Mouse (Mus musculus) activated CD4-positive, CD25-positive, alpha-beta regulatory T cell (primary cell): ENCODE measurements around the gene Slc1a6. TPM values are rescaled to one million over a fixed set of nuclear protein-coding genes. Genes with fewer than 3 reads are reported as not detected.

ENCODE experiments used
- polyA plus RNA-seq, 2 experiments: library from polyadenylated mRNA; unstranded; fragments of 100-300 nt; shearing (Covaris generic); gene quantifications; one replicate each; pipeline ENCODE4 v1.2.1; 2017

The Slc1a6 gene
- under 1 TPM in 1 of 2 experiments, not detected in 1; 0.18 TPM for polyA plus RNA-seq

GRCm38 (mm10) chr10:78779981-78780651, at the start of gene Slc1a6:
Slc1a6 (plus strand) TSS chr10:78780496.

GRCm38 (mm10) chr10:78752452-78753191, 27.7 kb upstream of the Slc1a6 start, which contains the start of gene Ccdc105:
Ccdc105 (minus strand) TSS chr10:78753065.

GRCm38 (mm10) chr10:78852066-78852465, 71.8 kb downstream of the Slc1a6 start, which contains the start of gene Olfr1356:
Olfr1356 (minus strand) TSS chr10:78852166.

Other genes starting within 250 kb of the Slc1a6 start
- 10 to 100 TPM; 77.6 to 97.5 TPM for gene Ilvbl, start 206.2 kb upstream of the Slc1a6 start, polyA plus RNA-seq
- under 1 TPM; 0.08 to 0.21 TPM for gene Syde1, start 188.5 kb upstream of the Slc1a6 start, polyA plus RNA-seq
- gene Olfr1357, start 162.4 kb upstream of the Slc1a6 start, polyA plus RNA-seq: not detected
- gene Casp14, start 62.2 kb upstream of the Slc1a6 start, polyA plus RNA-seq: not detected
- gene Ccdc105, start 27.4 kb upstream of the Slc1a6 start, polyA plus RNA-seq: not detected
- not detected for gene Olfr1356, start 71.7 kb downstream of the Slc1a6 start, polyA plus RNA-seq
- gene Olfr1355, start 95.0 kb downstream of the Slc1a6 start, polyA plus RNA-seq: not detected
- not detected for gene Olfr1354, start 132.7 kb downstream of the Slc1a6 start, polyA plus RNA-seq
- gene Olfr8, start 170.1 kb downstream of the Slc1a6 start, polyA plus RNA-seq: not detected
- gene Olfr1353, start 182.8 kb downstream of the Slc1a6 start, polyA plus RNA-seq: not detected
- gene Olfr1352, start 200.6 kb downstream of the Slc1a6 start, polyA plus RNA-seq: not detected
- gene Olfr1351, start 232.0 kb downstream of the Slc1a6 start, polyA plus RNA-seq: under 1 TPM; 0.06 to 0.32 TPM
- under 1 TPM in 1 of 2 experiments, not detected in 1; 0.38 TPM for gene Olfr57, start 248.2 kb downstream of the Slc1a6 start, polyA plus RNA-seq